Mouse (Mus musculus) kidney, adult 8-10 months (tissue): ENCODE results near the gene Ncam2.

Experiments used
- DNase-seq, 2 experiments: peaks; one replicate each; pipeline ENCODE4 v3.0.0; 2022

Gene Ncam2

GRCm38 (mm10) chr16:81303806-81304205 is 103.3 kb downstream of the Ncam2 start:
- DNase-seq, result no peak

GRCm38 (mm10) chr16:81309215-81309614 is 108.7 kb downstream of the Ncam2 start:
- no peak for DNase-seq

GRCm38 (mm10) chr16:81319037-81319436 is 118.5 kb downstream of the Ncam2 start:
- no peak for DNase-seq

- DNase-seq, result peak in 1 of 2 experiments; percentile 36
Observed at GRCm38 (mm10) chr16:81330539-81330938, 130.0 kb downstream of the Ncam2 start.

- DNase-seq, result no peak
Observed at GRCm38 (mm10) chr16:81365901-81366300, 165.4 kb downstream of the Ncam2 start.

GRCm38 (mm10) chr16:81374234-81374633 is 173.7 kb downstream of the Ncam2 start:
- DNase-seq, result no peak

- no peak for DNase-seq
Observed at GRCm38 (mm10) chr16:81380434-81380833, 179.9 kb downstream of the Ncam2 start.

- no peak for DNase-seq
Observed at GRCm38 (mm10) chr16:81388646-81389045, 188.1 kb downstream of the Ncam2 start.

- no peak for DNase-seq
Observed at GRCm38 (mm10) chr16:81434559-81434958, 234.1 kb downstream of the Ncam2 start.

- no peak for DNase-seq
Observed at GRCm38 (mm10) chr16:81437091-81437867, 236.8 kb downstream of the Ncam2 start.

GRCm38 (mm10) chr16:81437868-81438249 is 237.4 kb downstream of the Ncam2 start:
- DNase-seq, result no peak

GRCm38 (mm10) chr16:81450851-81451250 is 250.4 kb downstream of the Ncam2 start:
- no peak for DNase-seq

GRCm38 (mm10) chr16:81452988-81453387 is 252.5 kb downstream of the Ncam2 start:
- DNase-seq, result no peak

GRCm38 (mm10) chr16:81454472-81454871 is 254.0 kb downstream of the Ncam2 start:
- no peak for DNase-seq

GRCm38 (mm10) chr16:81462731-81463130 is 262.2 kb downstream of the Ncam2 start:
- peak in 1 of 2 experiments; percentile 26 for DNase-seq

GRCm38 (mm10) chr16:81472925-81473324 is 272.4 kb downstream of the Ncam2 start:
- DNase-seq, result no peak

GRCm38 (mm10) chr16:81481058-81481457 is 280.6 kb downstream of the Ncam2 start:
- DNase-seq, result no peak

GRCm38 (mm10) chr16:81496111-81496510 is 295.6 kb downstream of the Ncam2 start:
- DNase-seq, result no peak

GRCm38 (mm10) chr16:81502578-81502977 is 302.1 kb downstream of the Ncam2 start:
- no peak for DNase-seq

- no peak for DNase-seq
Observed at GRCm38 (mm10) chr16:81536230-81536629, 335.7 kb downstream of the Ncam2 start.

- DNase-seq, result no peak
Observed at GRCm38 (mm10) chr16:81587565-81588107, 387.1 kb downstream of the Ncam2 start.

GRCm38 (mm10) chr16:81623276-81623675 is 422.8 kb downstream of the Ncam2 start:
- DNase-seq, result no peak

GRCm38 (mm10) chr16:81623776-81624175 is 423.3 kb downstream of the Ncam2 start:
- DNase-seq, result no peak

- DNase-seq, result no peak
Observed at GRCm38 (mm10) chr16:81650286-81650685, 449.8 kb downstream of the Ncam2 start.

- no peak for DNase-seq
Observed at GRCm38 (mm10) chr16:81651550-81651949, 451.1 kb downstream of the Ncam2 start.
